Mouse (Mus musculus): ENCODE measurements around the gene Rab11fip3. TPM values are rescaled to one million over a fixed set of nuclear protein-coding genes. Genes with fewer than 3 reads are reported as not detected.
"Not testable (repeated sequence)": the region's sequence is repeated elsewhere in the genome, so short reads cannot be mapped to it uniquely, and the experiment has no call there.

Gene Rab11fip3
- total RNA-seq, 1 experiment from 2014 or later = 2.2 TPM

- ATAC-seq (replicated peaks; ENCODE audit: low read depth, poor library complexity, severe bottlenecking) = no peak
Measured at GRCm38 (mm10) chr17:26042599-26043248, 26.6 kb downstream of the Rab11fip3 start.

- ATAC-seq (replicated peaks; ENCODE audit: low read depth, poor library complexity, severe bottlenecking) = peak; percentile 92
Measured at GRCm38 (mm10) chr17:26041111-26041802, 28.1 kb downstream of the Rab11fip3 start.

DNA sequence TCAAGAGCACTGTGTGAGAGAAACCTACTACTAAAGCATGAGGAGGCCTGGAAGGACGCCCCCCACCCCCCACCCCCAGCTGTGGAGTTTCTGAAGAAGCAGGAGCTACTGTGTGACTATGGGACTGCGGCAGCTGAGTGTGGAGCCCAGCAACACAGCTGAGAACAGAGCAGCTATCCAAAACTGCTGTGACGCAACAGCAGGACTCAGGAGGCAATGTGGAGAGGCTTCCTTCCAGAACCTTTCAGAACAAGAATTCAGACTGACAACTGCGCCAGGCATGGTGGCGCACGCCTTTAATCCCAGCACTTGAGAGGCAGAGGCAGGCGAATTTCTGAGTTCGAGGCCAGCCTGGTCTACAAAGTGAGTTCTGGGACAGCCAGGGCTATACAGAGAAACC is 28.6 kb downstream of the Rab11fip3 start:
- ATAC-seq (replicated peaks; ENCODE audit: low read depth, poor library complexity, severe bottlenecking) = not testable (repeated sequence)

DNA sequence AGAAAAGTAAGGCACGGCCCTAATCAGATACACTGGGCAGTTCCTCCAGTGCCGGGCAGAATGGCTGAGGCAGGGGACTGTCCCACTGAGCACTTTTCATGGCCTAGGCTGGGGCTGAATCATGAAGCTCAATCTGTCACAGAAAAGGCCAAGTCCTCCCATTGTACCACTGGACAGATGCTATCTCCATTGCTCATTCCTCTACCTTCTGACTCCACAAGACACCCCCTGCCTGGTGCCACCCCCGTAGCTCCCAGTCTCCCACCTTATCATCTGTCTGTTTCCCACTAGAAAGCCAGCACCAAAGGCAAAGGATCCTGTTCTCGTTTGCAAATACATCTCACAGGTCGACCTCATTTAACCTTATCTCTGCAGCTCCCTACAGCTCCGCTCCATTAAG is 37.3 kb downstream of the Rab11fip3 start:
- ATAC-seq (replicated peaks; ENCODE audit: low read depth, poor library complexity, severe bottlenecking) = no peak

- ATAC-seq (replicated peaks; ENCODE audit: low read depth, poor library complexity, severe bottlenecking) = no peak
Measured at GRCm38 (mm10) chr17:26031583-26031982, 37.8 kb downstream of the Rab11fip3 start.

- no peak for ATAC-seq (replicated peaks; ENCODE audit: low read depth, poor library complexity, severe bottlenecking)
Measured at GRCm38 (mm10) chr17:26028261-26028660, 41.1 kb downstream of the Rab11fip3 start.

DNA sequence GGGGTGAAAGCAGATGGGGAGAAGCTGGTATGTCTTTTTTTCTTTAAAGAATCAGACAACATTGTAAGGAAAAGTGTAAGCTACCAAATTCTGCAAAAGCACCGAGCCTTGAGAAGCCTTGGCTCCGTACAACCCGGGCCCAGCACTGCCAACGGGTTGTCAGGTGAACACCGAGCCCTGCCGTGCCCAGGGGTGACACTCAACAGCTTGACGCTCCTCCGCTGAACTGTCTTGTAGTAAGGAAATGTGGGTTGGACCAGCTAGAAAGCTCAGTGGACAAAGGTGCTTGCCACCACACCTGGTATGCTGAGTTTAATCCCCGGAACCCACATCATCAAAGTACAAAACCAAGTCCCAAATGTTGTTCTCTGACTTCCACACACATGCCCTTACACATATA is 44.7 kb downstream of the Rab11fip3 start:
- no peak for ATAC-seq (replicated peaks; ENCODE audit: low read depth, poor library complexity, severe bottlenecking)

DNA sequence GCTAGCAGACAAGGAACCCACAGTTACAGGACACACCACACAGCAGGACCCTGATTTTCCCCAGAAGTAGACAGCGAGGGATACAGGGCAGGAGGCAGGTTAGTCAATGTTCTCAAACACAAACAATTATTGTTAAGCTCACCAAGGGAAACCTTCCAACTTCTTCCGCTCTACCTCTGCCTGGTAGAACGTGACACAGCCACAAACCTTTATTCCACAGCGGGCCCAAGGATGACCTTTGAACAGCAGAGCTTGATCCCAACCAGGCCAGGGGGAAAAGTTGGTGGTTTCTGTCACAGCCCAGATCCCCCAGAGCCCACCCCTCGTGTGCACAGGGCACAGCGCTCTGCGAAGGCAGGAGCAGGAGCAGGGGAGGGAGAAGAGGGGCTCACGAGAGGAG is 45.4 kb downstream of the Rab11fip3 start:
- ATAC-seq (replicated peaks; ENCODE audit: low read depth, poor library complexity, severe bottlenecking) = no peak

DNA sequence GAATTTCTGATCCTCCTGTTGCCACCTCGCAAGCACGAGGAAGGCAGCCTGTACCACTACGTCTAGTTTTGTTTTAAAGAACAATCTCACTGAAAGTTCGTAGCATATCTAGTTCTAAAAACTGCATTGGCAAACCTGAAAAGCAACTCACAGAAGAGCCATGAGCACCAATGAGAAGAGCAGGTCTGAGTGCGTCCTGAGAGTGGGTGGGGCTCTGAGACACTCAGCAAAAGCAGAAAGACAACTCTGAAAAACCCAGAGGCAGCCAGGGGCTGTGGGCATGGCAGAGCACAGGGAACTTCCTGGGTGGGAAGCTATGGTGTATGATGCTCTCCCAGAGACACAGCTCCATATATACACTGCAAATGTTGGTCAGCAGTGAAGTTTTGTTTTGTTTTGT is 46.2 kb downstream of the Rab11fip3 start:
- ATAC-seq (replicated peaks; ENCODE audit: low read depth, poor library complexity, severe bottlenecking) = no peak

DNA sequence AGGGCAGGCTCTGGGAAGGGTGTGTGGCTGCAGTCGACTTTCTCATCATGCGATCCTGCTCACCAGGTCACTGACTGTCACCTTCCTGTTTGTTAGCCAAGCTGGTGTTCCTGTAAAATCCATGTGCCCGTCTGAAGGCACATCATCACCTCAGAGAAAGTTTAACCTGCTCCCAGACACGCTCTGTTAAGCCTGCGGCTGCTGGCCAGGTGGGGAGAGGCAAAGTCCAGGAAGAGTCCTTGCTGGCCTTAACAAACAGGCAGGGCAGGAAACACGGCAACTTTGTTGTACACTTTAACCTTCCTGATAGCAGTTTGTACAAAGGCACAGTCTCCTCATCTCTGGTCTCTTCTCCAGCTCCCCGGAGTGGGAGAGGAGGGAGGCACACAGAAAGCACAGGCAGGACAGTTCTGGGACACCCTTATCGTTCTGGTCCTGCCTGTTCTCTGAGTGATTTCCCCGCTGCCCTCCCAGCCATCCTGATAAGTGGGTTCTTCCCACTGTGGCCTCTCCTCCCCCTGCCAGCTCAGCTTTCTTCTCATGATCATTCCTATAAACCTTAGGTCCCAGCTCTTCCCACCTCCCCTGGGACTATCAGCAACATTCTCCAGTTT is 47.5 kb downstream of the Rab11fip3 start:
- no peak for ATAC-seq (replicated peaks; ENCODE audit: low read depth, poor library complexity, severe bottlenecking)

- ATAC-seq (replicated peaks; ENCODE audit: low read depth, poor library complexity, severe bottlenecking) = no peak
Measured at GRCm38 (mm10) chr17:26020848-26021347, 48.5 kb downstream of the Rab11fip3 start.

GRCm38 (mm10) chr17:26018388-26018787 is 51.0 kb downstream of the Rab11fip3 start:
- ATAC-seq (replicated peaks; ENCODE audit: low read depth, poor library complexity, severe bottlenecking) = no peak

- no peak for ATAC-seq (replicated peaks; ENCODE audit: low read depth, poor library complexity, severe bottlenecking)
Measured at GRCm38 (mm10) chr17:26017949-26018348, 51.4 kb downstream of the Rab11fip3 start.

- ATAC-seq (replicated peaks; ENCODE audit: low read depth, poor library complexity, severe bottlenecking) = no peak
Measured at GRCm38 (mm10) chr17:26017021-26017420, 52.3 kb downstream of the Rab11fip3 start.

DNA sequence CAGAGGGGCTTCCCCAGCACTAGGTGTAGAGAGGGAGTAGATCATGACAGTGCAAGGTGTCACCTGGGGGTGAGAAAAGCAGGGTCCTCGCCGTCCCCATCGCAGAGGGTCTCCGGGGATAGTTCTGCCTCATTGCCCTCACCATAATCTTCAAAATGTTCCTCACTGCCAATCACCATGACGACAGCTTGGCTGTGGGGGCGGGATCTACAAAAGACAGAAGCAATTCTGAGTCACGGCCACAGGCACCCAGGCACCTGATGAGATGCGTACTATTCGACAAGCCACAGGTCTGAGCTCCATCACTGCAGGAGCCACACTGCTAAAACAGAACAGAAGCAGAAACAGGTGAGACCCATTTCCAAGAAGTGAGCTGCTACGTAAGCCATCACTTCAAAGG is 55.6 kb downstream of the Rab11fip3 start:
- no peak for ATAC-seq (replicated peaks; ENCODE audit: low read depth, poor library complexity, severe bottlenecking)

GRCm38 (mm10) chr17:26011841-26012460 is 57.4 kb downstream of the Rab11fip3 start:
- peak; percentile 90 for ATAC-seq (replicated peaks; ENCODE audit: low read depth, poor library complexity, severe bottlenecking)

DNA sequence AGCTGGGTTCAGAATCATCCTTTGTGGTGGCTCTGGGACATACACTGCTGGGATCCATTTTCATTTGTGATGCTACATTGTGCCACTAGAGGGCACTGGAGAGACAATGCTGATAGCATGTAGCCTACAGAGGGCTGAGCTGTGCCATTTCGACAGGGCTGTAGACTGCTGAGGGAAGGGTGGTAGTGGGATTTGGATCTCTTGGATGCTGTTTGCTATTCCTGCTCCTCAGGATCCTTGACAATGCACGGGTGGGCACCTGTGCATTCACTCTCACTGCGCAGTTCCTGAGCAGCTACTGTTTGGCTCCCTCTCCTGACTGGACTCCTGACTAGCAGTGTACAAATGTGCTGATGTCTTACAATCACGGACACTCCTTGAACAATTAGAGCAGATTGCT is 59.8 kb downstream of the Rab11fip3 start:
- peak; percentile 65 for ATAC-seq (replicated peaks; ENCODE audit: low read depth, poor library complexity, severe bottlenecking)

DNA sequence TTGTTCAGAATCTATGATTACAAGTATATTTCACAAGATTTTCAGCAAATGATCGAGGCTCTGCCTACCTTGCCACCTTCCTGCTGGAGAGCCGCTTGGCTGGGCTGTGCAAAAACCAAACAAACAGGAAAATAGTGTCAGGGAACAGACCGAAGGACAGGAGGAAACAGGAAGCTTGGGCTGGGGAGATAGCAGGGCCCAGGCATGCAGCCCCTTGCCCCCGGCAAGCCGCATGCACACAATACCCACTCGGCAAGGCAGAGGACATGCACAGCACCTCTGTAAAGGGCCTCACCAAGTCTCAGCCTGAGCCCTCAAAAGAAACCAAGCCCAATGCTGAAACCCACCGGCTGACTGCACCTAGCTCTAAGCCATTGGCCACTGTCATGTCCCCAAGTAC is 60.6 kb downstream of the Rab11fip3 start:
- ATAC-seq (replicated peaks; ENCODE audit: low read depth, poor library complexity, severe bottlenecking) = no peak

- no peak for ATAC-seq (replicated peaks; ENCODE audit: low read depth, poor library complexity, severe bottlenecking)
Measured at GRCm38 (mm10) chr17:26008331-26008730, 61.0 kb downstream of the Rab11fip3 start.

DNA sequence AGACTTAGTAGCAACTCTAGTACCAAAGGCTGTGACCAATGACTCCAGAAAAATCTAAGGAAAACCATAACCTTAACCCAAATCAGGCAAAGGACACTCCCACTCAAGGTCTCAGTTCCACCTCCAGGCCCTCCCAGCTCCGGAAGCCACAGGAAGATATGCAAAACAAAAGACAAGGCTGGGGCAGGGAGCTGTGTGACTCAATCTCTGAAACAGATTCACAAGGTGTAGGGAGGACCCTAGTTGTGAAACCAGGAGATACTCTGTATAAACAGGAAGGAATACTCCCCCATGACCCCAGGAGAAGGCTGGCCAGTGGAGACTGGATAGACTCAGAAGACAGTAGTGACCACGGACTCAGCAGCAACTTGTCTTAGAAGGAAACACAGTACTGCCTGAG is 61.7 kb downstream of the Rab11fip3 start:
- peak; percentile 22; the same call in 1 of the 2 replicates for ATAC-seq (replicated peaks; ENCODE audit: low read depth, poor library complexity, severe bottlenecking)

Measured in common myeloid progenitor, adult 5-6 weeks (primary cell).